Mouse (Mus musculus): Measurements from ENCODE around the gene Prrc2a. TPM values are rescaled to one million over a fixed set of nuclear protein-coding genes. Genes with fewer than 3 reads are reported as not detected.
A peak's percentile ranks its signal among the peaks of the same experiment; 100 is the strongest.

Prrc2a gene
- total RNA-seq, 2 experiments from 2014 or later = 125 to 144 TPM

DNA sequence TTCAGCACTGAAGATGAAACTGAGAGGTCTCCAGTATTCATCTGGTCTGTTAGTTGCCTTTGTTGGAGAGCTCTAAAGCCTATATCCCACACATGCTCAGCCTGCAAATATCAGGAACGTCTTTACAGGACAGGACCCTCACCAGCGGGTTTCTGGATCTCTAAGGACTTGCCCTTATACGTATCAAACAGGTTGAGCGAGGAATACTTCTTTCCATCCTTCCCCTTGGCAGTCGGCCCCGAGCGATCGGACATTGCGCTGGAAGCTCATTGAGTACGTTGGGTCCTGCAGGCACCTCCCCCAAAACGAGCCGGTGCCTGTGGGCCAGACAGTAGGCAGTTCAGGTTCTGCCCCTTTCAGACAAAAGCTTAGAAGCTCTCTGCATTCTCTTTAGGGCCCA lies 2.0 kb downstream of the Prrc2a start:
- peak; percentile 60 to 70 for DNase-seq

DNA sequence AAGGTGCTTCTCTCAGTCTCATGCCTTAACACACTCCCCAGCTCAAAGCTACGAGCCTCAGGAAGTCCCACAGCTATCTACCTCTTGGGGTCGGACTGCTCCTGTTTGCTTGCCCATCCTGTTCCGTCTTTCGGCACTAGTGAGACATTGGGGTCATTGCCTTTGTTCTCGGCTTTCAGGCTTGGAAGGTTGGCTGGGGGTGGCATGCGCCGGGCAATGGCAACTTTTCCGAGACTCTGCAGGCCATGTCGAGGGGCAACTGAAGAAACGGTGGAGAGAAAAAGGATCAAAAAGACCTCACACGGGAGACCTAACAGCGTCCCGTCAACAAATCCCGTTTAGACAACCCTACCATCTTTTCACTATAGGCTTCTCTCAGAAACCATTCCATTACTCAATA lies 2.6 kb downstream of the Prrc2a start:
- DNase-seq = no peak

DNA sequence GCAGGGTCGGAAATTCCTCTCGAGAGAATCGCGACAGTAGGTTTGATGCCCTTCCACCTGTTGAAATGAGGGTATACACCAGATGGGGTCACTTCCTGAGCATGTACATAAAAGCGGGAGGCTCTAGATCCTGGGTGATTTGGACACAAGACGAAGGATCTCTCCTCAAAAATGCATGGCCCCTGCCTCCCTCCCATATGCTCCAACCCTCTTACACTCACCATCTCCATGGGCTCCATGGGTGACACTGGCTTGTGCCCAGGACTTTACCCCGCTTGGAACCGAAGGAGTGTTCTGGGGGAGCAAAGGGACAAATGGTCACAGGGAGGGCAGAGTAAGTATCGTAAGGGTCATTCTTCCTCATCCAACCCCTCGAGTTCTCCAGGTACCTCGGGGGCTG lies 3.3 kb downstream of the Prrc2a start:
- no peak for DNase-seq

DNA sequence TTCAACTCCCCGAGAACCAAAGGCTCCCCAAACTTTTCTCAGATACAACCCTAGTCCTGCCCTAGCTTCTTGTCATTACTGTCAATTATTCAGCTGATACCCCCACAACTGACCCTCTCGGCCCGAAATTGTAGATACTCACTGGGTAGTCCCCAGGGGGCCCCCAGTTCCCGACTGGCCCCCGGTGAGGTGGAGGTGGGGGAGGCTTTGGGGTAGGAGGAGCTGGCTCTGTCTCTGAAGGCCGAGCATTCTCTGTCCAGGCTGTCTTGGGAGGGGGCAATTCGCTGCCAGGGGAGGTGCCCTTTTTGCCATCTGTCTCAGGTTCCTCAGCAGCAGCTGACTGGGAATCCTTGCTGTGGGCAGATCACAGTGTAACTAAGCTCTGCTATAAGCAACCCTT lies 5.1 kb downstream of the Prrc2a start:
- DNase-seq = no peak

DNA sequence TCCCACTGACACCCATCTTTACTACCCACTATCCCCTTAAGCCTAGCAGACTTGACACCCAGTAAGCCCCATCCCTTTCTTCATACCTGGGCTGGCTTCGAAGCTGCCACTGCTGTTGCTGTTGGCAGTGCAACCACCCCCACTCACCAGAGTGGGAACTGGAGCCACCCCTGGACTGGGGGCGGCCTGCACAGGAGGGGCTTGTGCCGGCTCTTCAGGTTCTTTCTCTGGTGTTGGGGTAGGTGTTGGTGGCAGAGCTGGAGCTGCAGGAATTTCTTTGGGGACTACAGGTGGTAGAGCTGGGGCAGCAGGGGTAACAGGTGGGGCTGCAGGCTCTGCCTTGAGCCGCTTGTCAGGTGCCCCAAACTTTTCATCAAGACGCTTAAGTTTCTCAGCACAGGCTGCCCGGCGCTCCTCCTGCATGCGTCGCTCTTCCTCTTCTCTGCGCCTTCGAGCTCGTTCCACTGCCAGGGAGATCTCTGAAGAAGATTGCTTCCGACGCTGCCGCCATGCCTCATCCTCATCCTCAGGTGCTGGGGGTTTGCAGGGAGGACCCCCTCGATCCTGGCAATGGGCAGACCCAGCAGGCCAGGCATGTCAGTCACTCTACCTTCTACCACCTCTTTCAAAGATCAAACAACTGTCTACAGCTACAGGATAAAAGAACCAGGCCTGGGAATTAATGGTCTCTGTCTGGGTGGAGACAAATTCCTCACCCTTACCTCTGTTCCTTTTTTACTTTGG lies 5.7 kb downstream of the Prrc2a start:
- DNase-seq = no peak

DNA sequence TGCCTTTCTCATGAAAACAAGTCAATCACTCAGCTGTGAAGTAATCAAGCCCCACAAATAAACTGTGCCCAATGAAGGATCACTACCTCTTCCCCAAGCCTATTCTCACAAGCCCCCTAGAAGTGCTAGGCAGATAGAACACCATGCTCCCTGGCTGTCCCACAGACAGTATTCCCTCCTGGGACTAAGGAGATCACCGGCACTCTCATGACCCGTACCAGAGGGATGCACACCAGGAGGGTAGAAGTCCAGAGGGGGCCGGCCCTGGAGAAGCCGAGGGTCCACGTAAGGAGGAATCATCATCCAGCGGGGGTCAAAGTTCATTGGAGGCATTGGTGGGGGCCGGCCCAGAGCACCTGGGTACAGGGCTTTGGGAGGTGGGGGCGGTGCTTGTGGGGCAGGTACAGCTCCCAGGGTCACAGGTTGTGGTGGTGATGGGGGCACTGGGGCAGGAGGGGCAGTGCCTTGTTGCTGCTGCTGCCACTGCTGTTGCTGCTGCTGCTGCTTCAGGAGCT lies 7.0 kb downstream of the Prrc2a start:
- no peak for DNase-seq

DNA sequence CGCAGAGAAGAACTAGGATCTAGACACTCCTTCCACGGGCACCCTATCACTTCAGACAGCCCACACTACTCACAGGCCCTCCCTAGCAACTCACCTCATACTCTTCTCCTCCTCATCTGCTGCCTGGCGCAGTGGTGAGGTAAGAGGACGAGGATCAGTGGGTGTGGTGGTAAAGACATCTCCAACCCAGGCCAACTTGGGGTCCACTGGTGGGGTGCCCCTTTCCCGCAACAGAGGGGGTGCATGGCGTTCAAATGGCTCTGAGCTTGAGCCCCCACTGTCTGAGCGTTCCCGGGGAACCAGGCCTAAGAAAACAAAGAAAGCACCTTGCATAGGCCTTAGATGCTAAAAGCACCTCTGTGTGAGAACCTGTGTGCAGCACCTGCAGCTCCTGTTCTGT lies 7.4 kb downstream of the Prrc2a start:
- no peak for DNase-seq

DNA sequence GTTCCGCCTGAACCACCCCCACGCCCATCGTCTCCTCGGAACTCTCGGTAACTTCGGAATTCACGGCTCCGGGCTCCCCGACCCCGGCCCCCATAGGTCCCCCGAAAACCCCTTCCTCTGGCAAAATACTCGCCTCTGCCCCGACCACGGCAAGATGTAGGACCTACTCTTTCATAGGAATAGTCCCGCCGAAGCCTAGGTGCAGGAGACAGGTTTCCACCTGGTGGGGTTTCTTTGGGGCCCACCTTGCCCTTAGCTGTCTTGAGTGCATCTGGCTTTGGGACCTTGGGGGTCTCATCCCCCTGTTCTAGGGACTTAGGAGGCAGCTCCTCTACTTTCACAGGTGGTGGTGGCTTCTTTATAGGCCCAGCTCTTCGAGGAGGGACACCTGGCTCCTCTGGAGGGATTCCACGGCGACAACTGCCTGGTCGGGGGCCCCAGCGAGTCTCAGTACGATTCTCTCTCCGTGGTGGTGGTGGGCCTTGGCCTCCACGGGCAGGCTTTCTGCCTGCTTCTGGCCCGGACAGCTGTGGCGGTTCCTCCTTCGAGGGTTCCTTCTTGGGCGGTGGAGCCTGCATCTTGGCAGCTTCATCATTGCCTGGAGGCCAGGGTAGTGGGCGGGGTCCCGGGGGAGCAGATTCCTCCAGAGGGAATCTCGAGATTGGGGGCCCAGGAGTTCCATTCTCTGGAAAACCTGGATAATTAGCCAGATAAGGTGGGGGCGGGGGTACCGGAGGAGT lies 8.1 kb downstream of the Prrc2a start:
- no peak for DNase-seq

DNA sequence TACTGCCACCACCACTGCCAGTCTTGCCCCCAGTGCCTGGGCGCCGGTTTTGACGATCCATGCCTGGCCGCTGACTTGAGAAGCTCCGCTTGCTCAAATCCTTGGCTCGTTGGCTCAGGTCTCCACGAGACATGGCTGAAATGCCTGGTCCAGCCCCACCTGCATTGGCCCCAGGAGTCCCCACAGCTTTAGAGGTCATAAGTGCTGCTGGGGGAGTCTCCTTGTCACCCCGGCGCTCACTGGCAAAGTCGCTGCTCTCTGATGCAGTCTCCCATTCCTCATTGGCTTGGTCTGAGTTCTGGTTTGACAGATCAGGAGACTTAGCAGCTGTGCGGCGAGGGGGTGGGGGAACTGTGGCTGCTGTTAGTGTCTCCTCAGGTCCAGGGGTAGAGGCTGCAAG lies 9.2 kb downstream of the Prrc2a start:
- no peak for DNase-seq

DNA sequence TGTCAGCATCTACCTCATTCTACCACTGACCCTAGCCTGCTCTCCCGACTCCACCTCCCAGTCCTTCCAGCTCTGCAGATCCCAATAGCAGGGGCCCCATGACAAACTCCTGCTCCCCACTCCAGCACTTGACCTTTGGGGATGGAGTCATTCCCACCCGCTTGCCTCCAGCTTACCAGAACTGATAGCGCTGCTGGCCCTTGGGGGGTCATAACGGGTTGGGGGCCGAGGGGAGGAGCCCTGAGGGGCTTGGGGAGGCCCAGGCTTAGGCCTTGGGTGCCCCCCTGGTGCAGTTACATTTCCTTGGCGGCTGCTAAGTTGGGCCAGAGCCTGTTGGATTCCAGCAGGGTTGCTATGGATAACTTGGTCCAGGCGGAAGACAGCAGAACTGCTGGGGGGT lies 10.1 kb downstream of the Prrc2a start:
- no peak for DNase-seq

DNA sequence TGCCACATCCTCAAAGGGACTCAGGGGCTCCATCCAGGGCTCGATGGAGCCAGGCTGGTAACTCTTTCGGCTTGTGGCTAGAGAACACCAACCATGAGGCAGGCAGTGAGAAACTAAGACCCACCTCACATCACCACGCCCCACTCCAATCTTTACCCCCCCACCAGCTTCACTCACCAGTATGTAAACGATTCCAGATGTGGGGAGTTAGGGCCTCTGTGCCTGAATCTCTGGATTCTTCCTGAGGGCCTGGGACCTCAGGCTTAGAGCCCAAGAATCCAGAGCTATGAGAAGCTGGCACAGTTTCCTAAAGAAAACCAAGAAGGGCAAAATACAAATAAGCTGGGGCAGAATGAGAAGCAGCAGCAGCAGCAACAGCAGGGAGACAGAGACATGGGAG lies 10.8 kb downstream of the Prrc2a start:
- no peak for DNase-seq

DNA sequence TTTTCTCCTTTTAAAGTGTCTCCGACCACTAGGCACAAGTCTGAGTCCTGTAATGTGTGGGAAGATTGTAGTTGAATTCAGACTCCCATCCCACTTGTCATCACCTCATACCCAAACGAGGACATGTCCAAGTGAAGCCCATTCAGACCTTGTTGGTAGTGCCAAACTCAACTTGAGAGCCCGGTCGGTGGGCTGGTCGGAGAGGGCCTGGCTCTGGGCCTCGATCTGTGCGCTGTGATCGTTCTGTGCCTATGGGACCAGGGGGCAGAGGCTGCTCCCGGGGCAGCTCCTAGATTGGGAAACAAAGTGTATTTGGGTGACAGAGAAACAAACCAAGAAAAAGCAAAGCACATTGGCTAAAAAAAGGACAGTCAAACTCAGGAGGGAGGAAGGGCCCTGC lies 11.6 kb downstream of the Prrc2a start:
- DNase-seq = no peak

DNA sequence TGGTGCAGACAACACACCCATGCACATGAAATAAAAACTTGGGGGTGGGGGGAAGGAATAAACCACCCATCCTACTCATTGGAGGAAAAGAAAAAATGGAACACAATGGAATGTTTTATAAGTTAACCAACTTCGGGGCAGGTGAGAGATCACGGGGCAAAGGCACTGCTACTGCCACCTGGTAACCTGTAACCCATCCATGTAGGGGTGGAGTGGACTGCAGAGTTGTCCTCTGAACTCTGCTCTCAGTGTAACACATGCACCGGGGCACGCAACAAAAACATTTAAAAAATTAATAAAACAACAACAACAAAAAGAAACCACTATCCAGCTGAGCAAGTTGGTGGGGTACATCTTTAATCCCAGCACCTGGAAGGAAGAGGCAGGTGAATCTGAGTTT lies 12.6 kb downstream of the Prrc2a start:
- no peak for DNase-seq

DNA sequence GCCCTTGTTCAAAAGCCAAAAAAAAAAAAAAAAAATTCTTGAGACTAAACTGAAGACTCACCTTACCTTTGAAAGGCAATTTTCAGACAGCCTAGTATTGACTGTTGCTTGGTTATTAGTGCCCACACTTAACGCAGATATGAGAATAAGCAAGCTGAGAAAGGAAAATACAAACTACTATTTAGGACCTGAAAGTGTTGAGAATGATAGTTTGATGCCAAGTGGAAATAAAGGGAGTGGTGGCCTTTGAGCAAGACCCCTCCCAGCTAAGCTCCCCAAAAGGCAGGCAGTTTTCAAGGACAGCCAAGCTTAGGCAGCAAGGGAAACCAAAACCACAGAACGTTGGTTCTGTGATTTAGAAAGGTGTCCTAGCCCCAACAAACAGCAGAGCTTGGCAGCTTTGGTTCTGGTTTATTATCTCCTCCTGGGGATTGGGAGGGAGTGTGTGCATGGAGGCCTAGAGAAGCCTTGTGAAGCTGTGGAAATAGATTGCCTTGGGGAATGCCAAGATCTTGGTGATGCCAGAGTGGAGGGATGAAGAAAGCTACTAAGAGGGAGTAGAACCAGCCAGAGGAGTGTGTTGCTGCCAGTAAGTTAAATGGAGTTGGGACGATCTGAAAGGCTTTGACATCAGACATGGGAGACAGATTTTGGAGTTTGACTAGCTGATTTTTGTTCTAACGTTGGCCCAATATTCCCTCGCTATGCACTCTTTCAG lies 16.6 kb downstream of the Prrc2a start:
- no peak for DNase-seq

DNA sequence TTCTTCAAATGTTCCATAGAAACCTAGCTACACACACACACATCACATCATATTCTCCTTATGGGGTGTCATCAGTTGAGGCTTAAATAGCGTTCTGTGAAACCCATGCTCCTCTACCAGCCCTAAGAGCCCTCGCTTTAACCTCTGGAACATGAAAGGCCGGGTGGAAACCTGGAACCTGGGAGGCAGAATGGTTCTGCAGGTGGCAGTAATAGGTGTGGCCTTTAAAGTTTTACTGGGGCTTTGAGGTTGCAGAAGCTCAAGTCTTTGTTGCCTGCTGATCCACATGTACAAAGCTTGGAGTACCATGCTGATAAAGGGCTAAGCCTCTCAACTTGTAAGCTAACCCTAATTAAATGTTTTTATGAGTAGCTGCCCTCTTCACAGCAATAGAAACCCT lies 17.3 kb downstream of the Prrc2a start:
- no peak for DNase-seq

DNA sequence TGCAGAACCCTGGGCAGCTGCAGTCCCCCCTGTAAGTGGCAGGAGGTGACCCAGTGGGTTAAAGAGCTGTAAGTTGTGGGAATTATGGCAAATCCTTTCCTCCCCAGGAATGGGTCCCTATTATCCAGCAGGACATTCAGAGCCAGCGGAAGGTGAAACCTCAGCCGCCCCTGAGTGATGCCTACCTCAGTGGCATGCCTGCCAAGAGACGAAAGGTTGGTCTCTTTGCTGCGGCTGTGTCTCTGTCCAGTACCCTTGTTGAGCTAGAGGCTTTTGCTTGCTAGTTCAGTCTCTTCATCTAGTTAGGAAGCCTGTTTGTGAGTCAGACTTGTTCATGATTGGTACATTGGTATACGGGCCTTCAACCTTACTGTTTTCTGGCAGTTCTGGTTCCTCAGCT lies 18.6 kb downstream of the Prrc2a start:
- no peak for DNase-seq

DNA sequence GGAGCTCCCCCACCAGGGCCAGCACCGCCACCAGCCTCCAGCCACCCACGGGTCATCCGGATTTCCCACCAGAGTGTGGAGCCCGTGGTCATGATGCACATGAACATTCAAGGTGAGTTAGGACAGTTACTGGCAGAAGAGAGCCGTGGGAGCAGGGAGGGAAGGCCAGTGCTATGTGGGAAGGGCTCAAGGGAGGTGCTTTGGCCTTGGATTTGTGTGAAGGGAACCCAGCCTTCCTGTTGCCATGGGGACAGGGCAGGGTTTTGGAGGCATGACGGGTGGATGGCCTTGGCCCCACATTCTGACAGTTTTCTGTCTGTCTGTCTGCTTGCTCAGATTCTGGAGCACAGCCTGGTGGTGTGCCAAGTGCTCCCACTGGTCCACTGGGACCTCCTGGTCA lies 22.7 kb downstream of the Prrc2a start:
- DNase-seq = no peak

DNA sequence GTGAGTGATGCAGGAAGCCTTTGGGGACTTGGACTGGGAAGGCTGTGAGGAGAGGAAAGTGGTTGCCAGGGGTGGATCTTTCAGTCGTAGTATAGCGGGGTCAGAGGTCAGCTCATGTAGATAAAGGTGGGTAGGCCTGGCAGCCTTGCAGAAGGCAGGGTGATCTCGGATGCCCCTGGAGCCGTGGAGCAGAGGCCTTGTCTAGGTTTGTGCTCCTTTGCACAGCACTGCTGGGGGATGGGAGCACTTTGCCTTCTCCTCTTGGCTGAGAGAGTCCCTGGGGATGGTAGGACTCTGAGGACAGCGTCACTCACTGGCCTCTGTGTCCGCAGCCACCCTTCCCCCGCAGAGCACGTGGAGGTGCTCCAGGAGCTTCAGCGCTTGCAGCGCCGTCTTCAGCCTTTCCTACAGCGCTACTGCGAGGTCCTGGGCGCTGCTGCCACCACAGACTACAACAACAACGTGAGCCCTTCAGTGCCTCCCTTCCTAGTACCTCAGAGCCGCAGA lies 24.2 kb downstream of the Prrc2a start:
- no peak for DNase-seq

DNA sequence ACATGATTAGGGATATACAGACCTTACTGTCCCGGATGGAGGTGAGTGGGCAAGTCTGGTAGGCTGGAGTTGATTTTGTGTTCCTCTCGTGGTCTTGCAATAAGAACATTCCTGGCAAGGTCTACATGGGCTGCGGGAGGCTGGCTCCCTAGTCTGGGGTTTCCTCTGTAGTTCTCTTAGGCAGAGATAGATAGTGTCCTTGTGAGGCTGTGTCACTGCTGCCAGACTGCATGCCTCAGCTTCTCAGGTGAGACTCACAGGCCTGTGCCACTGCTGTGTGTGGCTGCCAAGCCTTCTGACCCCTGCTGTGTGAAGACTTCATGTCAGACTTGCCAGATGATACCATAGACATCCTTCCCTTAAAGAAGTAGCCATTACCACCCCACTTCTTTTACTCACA lies 25.4 kb downstream of the Prrc2a start:
- no peak for DNase-seq

DNA sequence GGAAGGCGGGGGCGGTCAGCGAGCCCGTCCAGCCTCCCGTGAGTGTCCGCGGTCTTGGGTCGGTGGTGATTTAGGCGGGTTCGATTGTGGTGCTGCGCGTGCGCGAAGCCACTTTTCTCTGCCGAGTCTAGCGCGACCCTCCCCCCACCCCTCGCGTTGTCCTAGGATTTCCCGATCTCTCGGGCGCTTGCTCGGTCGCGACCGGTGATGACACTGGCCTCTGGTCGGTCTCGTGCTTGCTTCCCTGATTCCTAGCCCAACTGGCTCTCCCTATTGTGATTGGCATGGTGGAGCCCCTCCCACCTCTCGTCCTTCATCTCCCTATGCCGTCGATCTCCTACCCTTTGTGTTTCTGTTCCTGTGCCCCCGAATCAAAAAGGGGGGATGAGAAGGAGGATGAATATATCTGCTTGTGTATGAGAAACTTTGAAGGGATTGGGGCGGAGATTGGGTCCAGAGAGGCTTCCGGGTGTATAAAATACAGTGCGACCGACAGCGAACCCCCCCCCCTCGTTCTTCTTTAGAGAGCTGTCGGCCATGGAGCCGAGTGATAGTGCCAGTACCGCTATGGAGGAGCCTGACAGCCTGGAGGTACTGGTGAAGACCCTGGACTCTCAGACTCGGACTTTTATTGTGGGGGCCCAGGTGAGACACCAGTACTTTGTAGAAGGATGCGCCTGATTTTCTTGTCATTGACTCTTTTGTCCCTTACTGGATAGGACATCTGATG lies 28.9 kb downstream of the Prrc2a start:
- DNase-seq = no peak

DNA sequence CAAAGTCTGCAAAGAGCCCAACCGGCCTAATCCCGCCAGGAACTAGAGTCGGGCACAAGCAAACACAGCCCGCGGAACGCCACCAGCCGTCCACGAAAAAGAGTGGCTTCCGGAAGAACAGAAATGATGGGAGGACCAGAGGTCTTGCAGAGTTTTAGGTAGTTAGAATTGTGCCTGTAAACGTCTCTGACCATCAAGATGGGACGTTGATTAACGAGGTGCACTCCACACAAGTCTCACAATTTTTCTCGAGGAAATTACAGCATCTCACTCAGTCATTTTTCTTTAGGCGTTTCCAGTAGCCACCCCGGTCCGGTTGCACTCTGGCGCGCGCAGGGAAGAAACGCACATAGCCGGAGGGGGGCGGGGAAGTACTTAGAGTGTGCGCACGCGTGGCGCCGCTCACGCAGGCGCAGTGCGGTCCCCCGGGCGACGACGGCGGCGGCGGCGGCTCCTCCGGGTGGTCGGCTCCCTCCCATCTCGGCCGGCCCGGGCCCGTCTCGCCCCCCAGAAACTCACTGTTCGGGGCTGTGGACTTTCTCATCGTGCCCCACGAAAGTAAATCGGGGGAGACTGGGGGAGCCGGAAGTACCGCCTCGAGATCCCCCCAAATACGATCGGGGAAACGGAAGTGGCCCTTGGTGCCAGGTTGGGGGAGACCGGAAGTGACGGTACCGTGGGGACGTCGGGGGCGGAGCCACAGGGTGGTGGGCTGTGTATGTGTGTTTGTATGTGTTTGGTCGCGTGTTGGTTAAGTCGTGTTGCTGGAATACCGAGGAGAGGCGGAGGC lies 29.7 kb downstream of the Prrc2a start, which contains the start of gene Bag6:
Gene Bag6 (plus strand): TSS at position 378 of the 790 bp plus-strand sequence.
- DNase-seq = peak; percentile 95 to 98
